Mouse (Mus musculus) ES-Bruce4 (cell line): Measurements from ENCODE around the gene Etv4.

Source experiments
- CTCF ChIP-seq: IDR thresholded peaks from one replicate; pipeline ENCODE4 v1.8.1; 2011; ENCODE audit warnings: low read depth, low read length
- POLR2A ChIP-seq: IDR thresholded peaks from one replicate; pipeline ENCODE4 v1.8.1; 2011; ENCODE audit warnings: low read length; ENCODE audit not compliant: insufficient read depth

- TF ChIP-seq POLR2A = no peak
- TF ChIP-seq CTCF = no peak
These were observed 24.1 kb upstream of the Etv4 start for GRCm38 (mm10) chr11:101809060-101809828.
